Mouse (Mus musculus) embryo, embryonic 9.5 days (tissue): ENCODE results near the gene Abca1.
A peak's percentile ranks its signal among the peaks of the same experiment; 100 is the strongest.

Source experiments
- DNase-seq: peaks from one replicate; pipeline ENCODE4 v3.0.0-alpha.2; 2017; ENCODE audit errors: extremely low spot score

Abca1 gene

DNA sequence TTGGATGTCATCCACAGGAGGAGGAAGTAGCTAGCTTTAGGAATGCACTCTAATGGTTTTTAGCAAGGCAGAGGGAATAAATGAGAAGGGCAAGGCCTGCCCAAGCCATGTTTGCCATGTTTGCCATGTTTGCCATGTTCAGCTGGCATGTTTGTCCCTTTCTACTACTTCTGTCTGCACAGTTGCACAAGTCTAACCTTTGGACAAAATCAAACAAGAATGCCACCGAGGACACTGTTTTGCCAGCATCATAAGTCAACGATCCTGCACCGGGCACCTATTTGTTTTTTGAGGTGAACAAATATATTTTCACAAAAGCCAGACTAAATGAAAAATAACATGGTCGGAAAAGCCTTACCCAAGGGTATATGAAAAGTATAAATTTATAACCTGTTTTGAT, 149.8 kb downstream of the Abca1 start:
- DNase-seq = no peak

DNA sequence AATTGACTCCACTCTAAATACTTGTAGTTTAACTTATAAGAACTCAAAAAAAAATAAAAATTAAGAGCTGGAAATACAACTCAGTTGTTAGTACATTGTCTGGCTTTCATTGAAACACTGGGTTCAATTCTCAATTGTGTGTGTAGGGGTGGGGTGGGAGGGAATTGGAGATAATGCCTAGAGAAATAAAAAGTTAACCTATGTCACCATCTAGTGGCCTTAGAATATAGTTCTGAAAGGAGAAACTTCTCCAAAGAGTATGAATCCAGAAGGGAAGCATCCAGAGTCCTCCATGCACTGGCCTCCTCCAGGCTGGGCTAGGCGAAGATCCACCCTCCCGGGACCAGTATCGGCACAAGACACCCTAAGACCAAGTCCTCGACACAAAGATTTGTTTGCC, 150.5 kb downstream of the Abca1 start:
- DNase-seq = peak; percentile 14

DNA sequence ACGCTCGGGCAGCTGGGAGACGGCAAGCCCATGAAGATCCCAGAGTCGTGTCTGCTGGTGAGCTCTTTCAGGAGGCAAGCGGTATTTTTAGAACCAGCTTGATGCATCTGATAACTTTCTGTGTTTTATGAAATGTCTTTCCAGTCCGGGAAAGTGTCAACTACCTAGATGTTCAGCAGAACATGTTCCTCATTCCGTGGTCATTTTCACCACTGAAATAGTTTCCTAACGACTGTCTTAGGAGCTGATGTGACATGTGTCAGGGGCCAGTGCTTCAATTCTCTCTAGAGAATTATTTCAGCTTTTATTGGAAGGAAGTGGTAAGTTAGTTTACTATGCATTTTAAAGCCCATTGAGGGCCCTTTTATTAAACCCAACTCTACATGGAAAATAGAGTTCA, 159.5 kb downstream of the Abca1 start:
- no peak for DNase-seq

DNA sequence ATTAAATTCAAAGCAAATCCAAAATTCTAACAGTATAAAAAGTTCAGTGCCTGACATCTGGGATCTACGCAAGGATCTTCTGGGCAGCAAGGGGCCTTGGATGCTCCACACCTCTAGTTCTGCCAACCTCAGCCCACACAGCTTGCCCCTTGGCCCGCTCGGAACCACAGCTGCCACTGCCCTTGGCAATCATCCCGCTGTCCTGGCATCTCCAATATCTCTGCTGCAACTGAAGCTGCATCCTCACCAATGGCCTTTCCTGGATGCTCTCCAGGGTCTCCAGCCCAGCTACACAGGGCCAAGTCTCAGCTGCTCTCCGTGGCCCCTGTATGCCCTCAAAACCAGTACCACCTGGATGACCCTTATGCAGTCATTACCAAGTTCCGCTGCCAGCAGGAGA, 160.2 kb downstream of the Abca1 start:
- no peak for DNase-seq

DNA sequence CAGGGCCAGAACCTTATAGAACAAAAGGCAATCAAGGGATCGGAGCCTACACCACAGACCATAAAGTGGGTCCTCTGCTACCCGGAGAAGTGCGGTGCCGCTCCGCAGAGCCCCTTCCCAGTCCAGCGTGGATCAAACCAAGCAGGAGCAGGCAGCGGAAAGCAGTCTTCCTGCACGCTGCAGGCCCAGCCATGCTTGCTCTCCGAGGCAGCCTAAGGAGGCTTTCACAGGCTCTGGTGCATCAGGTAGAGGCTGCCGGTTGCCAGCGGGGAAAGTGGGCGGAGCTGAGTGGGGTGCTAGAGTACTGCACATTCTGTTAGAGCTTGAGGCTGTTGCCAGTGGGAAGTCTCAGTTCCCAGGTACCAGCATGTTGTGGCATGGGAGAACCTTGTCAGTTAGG, 170.4 kb downstream of the Abca1 start, which contains the start of gene Nipsnap3a:
Gene Nipsnap3a (plus strand): TSS at position 25 of the 400 bp plus-strand sequence.
- peak; percentile 32 for DNase-seq

DNA sequence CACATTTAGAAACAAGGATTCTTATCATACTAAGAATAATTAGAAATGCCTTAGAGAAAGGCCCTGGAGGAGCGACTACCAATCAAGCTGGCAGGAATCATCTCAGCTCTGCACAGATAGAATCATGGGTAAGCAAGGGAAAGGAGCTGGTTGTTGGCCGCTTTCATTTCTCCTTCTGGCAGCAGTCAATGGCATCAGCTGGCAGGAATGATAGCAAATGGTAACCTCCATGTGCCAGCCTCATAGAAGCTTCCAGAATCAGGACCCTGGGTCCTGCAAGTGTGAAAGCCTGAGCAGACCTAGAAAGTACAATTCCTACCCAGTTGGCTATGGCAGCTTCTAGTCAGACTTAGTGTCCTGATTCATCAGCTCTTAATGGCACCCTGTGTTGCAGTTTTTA, 173.4 kb downstream of the Abca1 start:
- no peak for DNase-seq

DNA sequence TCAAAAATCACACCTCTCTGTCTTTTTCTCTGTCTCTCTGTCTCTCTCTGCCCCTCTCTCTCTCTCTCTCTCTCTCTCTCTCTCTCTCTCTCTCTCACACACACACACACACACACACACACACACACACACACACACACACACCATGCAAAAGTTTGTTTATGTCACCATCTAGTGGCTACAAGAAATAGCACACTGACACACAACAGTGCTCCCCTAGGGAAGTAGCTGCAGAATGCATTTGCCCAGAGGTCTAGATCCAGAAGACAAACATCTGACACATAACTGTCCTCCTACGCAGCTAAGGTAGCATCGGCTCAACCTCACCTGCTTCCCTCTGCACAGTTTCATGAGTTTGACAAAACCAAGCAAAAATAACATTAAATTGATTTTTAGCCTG, 174.5 kb downstream of the Abca1 start:
- DNase-seq = peak; percentile 26
